Mouse (Mus musculus) neural tube, embryonic 12.5 days (tissue): ENCODE results near the gene Olfr355. TPM values are rescaled to one million over a fixed set of nuclear protein-coding genes. Genes with fewer than 3 reads are reported as not detected.

Experiments used
- ATAC-seq: fragments of 200-750 bp; cut with Nextera tagmentation; 2 replicates; pipeline ENCODE4 v1.8.0; 2017; ENCODE audit warnings: low read depth, mild to moderate bottlenecking, moderate TSS enrichment, moderate library complexity; ENCODE audit not compliant: low FRiP score
- H3K27ac ChIP-seq: fragments of 300-500 bp; sonication (generic); 2 replicates; pipeline ENCODE4 v1.5.1; 2016
- H3K27me3 ChIP-seq: fragments of 300-500 bp; sonication (generic); replicated peaks from 2 replicates; pipeline ENCODE4 v1.6.1; 2016; ENCODE audit warnings: mild to moderate bottlenecking
- H3K36me3 ChIP-seq: fragments of 300-500 bp; sonication (generic); 2 replicates; pipeline ENCODE4 v1.6.1; 2016; ENCODE audit warnings: mild to moderate bottlenecking
- H3K4me1 ChIP-seq: fragments of 300-500 bp; sonication (generic); 2 replicates; pipeline ENCODE4 v1.6.1; 2016
- H3K4me2 ChIP-seq: fragments of 300-500 bp; sonication (generic); replicated peaks from 2 replicates; pipeline ENCODE4 v1.6.1; 2016; ENCODE audit warnings: mild to moderate bottlenecking
- H3K4me3 ChIP-seq: fragments of 300-500 bp; sonication (generic); 2 replicates; pipeline ENCODE4 v1.5.1; 2016
- H3K9ac ChIP-seq: fragments of 300-500 bp; sonication (generic); 2 replicates; pipeline ENCODE4 v1.6.1; 2016; ENCODE audit warnings: mild to moderate bottlenecking
- H3K9me3 ChIP-seq: fragments of 300-500 bp; sonication (generic); 2 replicates; pipeline ENCODE4 v1.6.1; 2016; ENCODE audit warnings: mild to moderate bottlenecking
- WGBS: fragments of 180-500 bp; shearing (Covaris S2); methylation state at CpG from one replicate; pipeline ENCODE4 v1.1.7; 2016; 5-methylcytosine and 5-hydroxymethylcytosine counted together
- polyA plus RNA-seq: library from polyadenylated mRNA; unstranded; fragments of >200 nt; fragmentation: Nextera tagmentation; extraction: Ambion mirVana; gene quantifications from 2 replicates; pipeline ENCODE4 v1.2.1, GENCODE M21; 2016

Gene Olfr355
- polyA plus RNA-seq = not detected in 2 replicates

- no peak within 1 kb of the TSS for H3K27ac ChIP-seq
Observed at GRCm38 (mm10) chr2:36928797-36929196, at the start of gene Olfr355. Gene Olfr355, minus strand, starts transcription at chr2:36928897.

GRCm38 (mm10) chr2:36936821-36937220 lies 8.1 kb upstream of the Olfr355 start, which contains the start of gene Olfr356:
Gene Olfr356, plus strand, starts transcription at chr2:36937121.
- Histone ChIP-seq H3K4me2 (no peak within 1 kb of the TSS), H3K4me3 (no peak within 1 kb of the TSS), H3K27me3 (no peaks in the 10 kb centered on the region), H3K4me1 (no peaks in the 10 kb centered on the region), H3K9me3 (peaks cover 7% of the 10 kb centered on the region; the same call in 1 of the 2 replicates), H3K9ac (no peak within 1 kb of the TSS), H3K36me3 (no peaks in the 10 kb centered on the region), H3K27ac (no peak within 1 kb of the TSS)
- ATAC-seq = no peak
- 92% methylated on average over 2 of the region's 2 CpGs for WGBS

More at GRCm38 (mm10) chr2:36928797-36929196, at the start of gene Olfr355:
- ATAC-seq = no peak
- Histone ChIP-seq H3K4me2 (no peak within 1 kb of the TSS), H3K9ac (no peak within 1 kb of the TSS), H3K9me3 (peaks cover 9% of the 10 kb centered on the region), H3K36me3 (no peaks in the 10 kb centered on the region), H3K4me1 (no peaks in the 10 kb centered on the region), H3K4me3 (no peak within 1 kb of the TSS), H3K27me3 (no peaks in the 10 kb centered on the region)

GRCm38 (mm10) chr2:36905380-36905779 lies 23.3 kb downstream of the Olfr355 start, which contains the start of gene Olfr354:
Gene Olfr354, plus strand, starts transcription at chr2:36905680.
- Histone ChIP-seq H3K4me2 (no peak within 1 kb of the TSS), H3K9me3 (peaks cover 14% of the 10 kb centered on the region; the same call in 1 of the 2 replicates), H3K27me3 (no peaks in the 10 kb centered on the region), H3K27ac (no peak within 1 kb of the TSS), H3K36me3 (no peaks in the 10 kb centered on the region), H3K4me1 (no peaks in the 10 kb centered on the region), H3K9ac (no peak within 1 kb of the TSS), H3K4me3 (no peak within 1 kb of the TSS)
- ATAC-seq = no peak

GRCm38 (mm10) chr2:36897114-36897513 lies 31.6 kb downstream of the Olfr355 start:
- no peak for ATAC-seq
- Histone ChIP-seq H3K4me2 (no peak overlapping the region), H3K27me3 (no peaks in the 10 kb centered on the region), H3K4me1 (no peaks in the 10 kb centered on the region), H3K9ac (no peak overlapping the region), H3K27ac (no peak overlapping the region), H3K4me3 (no peak overlapping the region), H3K9me3 (peaks cover 31% of the 10 kb centered on the region), H3K36me3 (no peaks in the 10 kb centered on the region)

GRCm38 (mm10) chr2:36892836-36893235 lies 35.9 kb downstream of the Olfr355 start, which contains the start of gene Olfr353:
Gene Olfr353, minus strand, starts transcription at chr2:36892936.
- H3K9me3 ChIP-seq = peaks cover 24% of the 10 kb centered on the region
- H3K4me2 ChIP-seq = no peak within 1 kb of the TSS
- H3K27me3 ChIP-seq = no peaks in the 10 kb centered on the region
- H3K4me3 ChIP-seq = no peak within 1 kb of the TSS
- no peaks in the 10 kb centered on the region for H3K36me3 ChIP-seq
- H3K27ac ChIP-seq = no peak within 1 kb of the TSS
- ATAC-seq = no peak
- H3K4me1 ChIP-seq = no peaks in the 10 kb centered on the region
- no peak within 1 kb of the TSS for H3K9ac ChIP-seq

Other genes starting within 250 kb of the Olfr355 start
- not detected in 2 replicates for gene Olfr346, start 243.1 kb downstream of the Olfr355 start, polyA plus RNA-seq
- gene Olfr347, start 197.0 kb downstream of the Olfr355 start, polyA plus RNA-seq = not detected in 2 replicates
- gene Olfr348, start 144.6 kb downstream of the Olfr355 start, polyA plus RNA-seq = not detected in 2 replicates
- not detected in 2 replicates for gene Olfr50, start 138.4 kb downstream of the Olfr355 start, polyA plus RNA-seq
- gene Olfr3, start 111.9 kb downstream of the Olfr355 start, polyA plus RNA-seq = not detected in 2 replicates
- not detected in 2 replicates for gene Olfr350, start 82.6 kb downstream of the Olfr355 start, polyA plus RNA-seq
- gene Olfr351, start 66.2 kb downstream of the Olfr355 start, polyA plus RNA-seq = not detected in 2 replicates
- not detected in 2 replicates for gene Olfr352, start 60.4 kb downstream of the Olfr355 start, polyA plus RNA-seq
- not detected in 2 replicates for gene Olfr353, start 36.0 kb downstream of the Olfr355 start, polyA plus RNA-seq
- not detected in 2 replicates for gene Olfr354, start 23.2 kb downstream of the Olfr355 start, polyA plus RNA-seq
- gene Olfr356, start 8.2 kb upstream of the Olfr355 start, polyA plus RNA-seq = not detected in 2 replicates
- gene Olfr357, start 64.9 kb upstream of the Olfr355 start, polyA plus RNA-seq = not detected in 2 replicates
- not detected in 2 replicates for gene Olfr358, start 80.4 kb upstream of the Olfr355 start, polyA plus RNA-seq
- gene Olfr360, start 136.8 kb upstream of the Olfr355 start, polyA plus RNA-seq = not detected in 2 replicates
- not detected in 2 replicates for gene Olfr361, start 160.4 kb upstream of the Olfr355 start, polyA plus RNA-seq
- gene Olfr362, start 189.0 kb upstream of the Olfr355 start, polyA plus RNA-seq = not detected in 2 replicates
- gene Olfr364-ps1, start 210.4 kb upstream of the Olfr355 start, polyA plus RNA-seq = not detected in 2 replicates